Mouse (Mus musculus): Measurements from ENCODE around the gene Sec24b. TPM values are rescaled to one million over a fixed set of nuclear protein-coding genes. Genes with fewer than 3 reads are reported as not detected.

Sec24b gene
- polyA plus RNA-seq, 1 experiment, result 58.2 TPM

DNA sequence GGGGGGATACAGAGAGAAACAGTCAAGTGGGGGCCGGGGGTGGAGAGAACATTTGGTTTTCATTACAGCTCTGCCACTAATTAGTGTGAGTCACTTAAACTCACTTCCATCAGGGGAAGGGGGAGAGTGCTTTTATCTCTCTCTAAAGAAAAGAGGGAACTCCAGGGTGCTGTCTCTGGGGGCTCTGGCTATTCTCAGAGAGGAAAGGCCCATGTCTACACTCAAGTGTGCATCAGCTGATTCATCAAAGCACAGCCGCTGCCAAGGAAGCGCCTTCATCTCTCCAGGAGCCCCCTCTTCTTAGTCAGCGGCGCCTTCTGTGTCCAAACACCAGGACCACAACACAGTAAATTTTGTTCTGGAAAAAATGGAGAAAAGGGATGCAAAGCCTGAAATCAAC, 79.1 kb downstream of the Sec24b start:
- WGBS, result 90% methylated on average over 5 of the region's 5 CpGs
- Histone ChIP-seq H3K4me3 (ENCODE audit: extremely low read depth, insufficient read depth, insufficient read length) (no peak overlapping the region), H3K27me3 (ENCODE audit: control insufficient read depth, insufficient read depth, low read length) (no peaks in the 10 kb centered on the region), H3K27ac (ENCODE audit: insufficient read depth, low read length) (no peak overlapping the region), H3K36me3 (ENCODE audit: control insufficient read depth, insufficient read depth, low read length) (peaks cover 20% of the 10 kb centered on the region), H3K4me1 (ENCODE audit: control insufficient read depth, insufficient read depth, insufficient read length) (no peaks in the 10 kb centered on the region)
- DNase-seq (ENCODE audit: low read depth in 1 of 2, low spot score in 2 of 2), result no peak
- TF ChIP-seq CTCF (IDR thresholded peaks at IDR 0.05; ENCODE audit: extremely low read depth, insufficient read depth, insufficient read length, insufficient replicate concordance) (no peak), POLR2A (IDR thresholded peaks at IDR 0.05; ENCODE audit: low read depth, low read length) (no peak)

DNA sequence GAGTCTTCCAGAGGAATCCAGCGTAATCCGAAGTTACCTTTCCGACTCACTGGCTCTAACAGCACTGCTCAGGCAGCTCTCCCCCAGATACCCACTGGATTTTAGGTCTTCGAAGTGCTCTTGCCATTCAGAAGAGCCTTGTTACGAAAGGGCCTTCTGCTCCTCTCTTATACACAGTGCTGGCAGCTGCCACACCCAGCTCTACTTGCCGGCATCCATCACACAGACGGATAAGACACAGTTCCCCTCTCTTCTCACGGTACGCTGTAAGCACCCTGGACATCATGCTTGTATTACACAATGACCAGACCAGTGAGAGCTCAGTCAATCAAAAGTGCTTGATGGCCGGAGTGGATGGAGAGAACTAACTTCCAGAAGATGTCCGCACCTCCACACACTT, 79.6 kb downstream of the Sec24b start:
- Histone ChIP-seq H3K36me3 (ENCODE audit: control insufficient read depth, insufficient read depth, low read length) (peaks cover 15% of the 10 kb centered on the region), H3K4me1 (ENCODE audit: control insufficient read depth, insufficient read depth, insufficient read length) (no peaks in the 10 kb centered on the region), H3K4me3 (ENCODE audit: extremely low read depth, insufficient read depth, insufficient read length) (no peak overlapping the region), H3K27me3 (ENCODE audit: control insufficient read depth, insufficient read depth, low read length) (no peaks in the 10 kb centered on the region), H3K27ac (ENCODE audit: insufficient read depth, low read length) (no peak overlapping the region)
- TF ChIP-seq POLR2A (IDR thresholded peaks at IDR 0.05; ENCODE audit: low read depth, low read length) (no peak), CTCF (IDR thresholded peaks at IDR 0.05; ENCODE audit: extremely low read depth, insufficient read depth, insufficient read length, insufficient replicate concordance) (no peak)
- 92% methylated on average over 11 of the region's 11 CpGs for WGBS
- DNase-seq (ENCODE audit: low read depth in 1 of 2, low spot score in 2 of 2), result no peak

DNA sequence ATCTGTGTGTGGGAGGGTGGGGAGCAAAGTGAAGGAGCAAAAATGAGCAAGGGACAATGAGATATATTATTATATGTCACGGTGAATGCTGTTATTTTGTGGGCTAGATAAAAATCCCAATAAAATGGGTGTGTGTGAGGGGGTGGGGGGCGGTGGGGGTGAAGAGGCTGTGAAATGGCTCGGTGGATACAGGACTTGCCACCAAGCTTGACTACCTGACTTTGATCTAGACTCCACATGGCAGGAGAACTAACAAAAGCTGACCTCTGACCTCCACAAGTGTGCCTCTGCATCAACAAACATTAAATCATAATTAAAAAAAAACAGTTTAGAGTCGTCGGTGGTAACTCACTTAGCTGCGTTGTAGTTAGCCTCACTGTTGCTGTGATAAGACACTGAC, 81.8 kb downstream of the Sec24b start:
- peaks cover 10% of the 10 kb centered on the region for H3K36me3 ChIP-seq (ENCODE audit: control insufficient read depth, insufficient read depth, low read length)

DNA sequence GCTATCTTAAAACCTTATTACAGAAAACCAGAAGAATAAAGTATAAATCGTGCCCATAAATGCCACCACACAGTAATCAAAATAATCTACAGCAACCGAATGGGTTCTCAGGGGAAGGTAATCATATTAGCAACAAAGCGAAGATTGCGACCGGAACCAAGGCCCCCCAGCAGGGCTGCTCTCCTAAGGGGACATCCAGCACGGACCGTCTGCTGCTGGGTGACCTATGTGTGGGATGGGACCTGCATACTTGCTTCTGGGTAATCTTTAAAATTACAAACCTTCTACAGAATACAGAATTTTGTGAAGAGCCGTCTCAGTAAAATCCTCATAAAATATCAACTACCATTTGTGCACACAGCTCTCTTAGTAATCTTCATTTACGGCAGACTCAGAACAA, 82.6 kb downstream of the Sec24b start:
- H3K27ac ChIP-seq (ENCODE audit: insufficient read depth, low read length), result no peak overlapping the region
- peaks cover 9% of the 10 kb centered on the region for H3K36me3 ChIP-seq (ENCODE audit: control insufficient read depth, insufficient read depth, low read length)
- no peak for TF ChIP-seq POLR2A (IDR thresholded peaks at IDR 0.05; ENCODE audit: low read depth, low read length)
- TF ChIP-seq CTCF (IDR thresholded peaks at IDR 0.05; ENCODE audit: extremely low read depth, insufficient read depth, insufficient read length, insufficient replicate concordance), result no peak
- no peak overlapping the region for H3K4me3 ChIP-seq (ENCODE audit: extremely low read depth, insufficient read depth, insufficient read length)
- WGBS, result 92% methylated on average over 9 of the region's 9 CpGs
- H3K4me1 ChIP-seq (ENCODE audit: control insufficient read depth, insufficient read depth, insufficient read length), result no peaks in the 10 kb centered on the region
- no peaks in the 10 kb centered on the region for H3K27me3 ChIP-seq (ENCODE audit: control insufficient read depth, insufficient read depth, low read length)
- DNase-seq (ENCODE audit: low read depth in 1 of 2, low spot score in 2 of 2), result no peak

More for the DNA sequence above, 81.8 kb downstream of the Sec24b start:
- Histone ChIP-seq H3K4me1 (ENCODE audit: control insufficient read depth, insufficient read depth, insufficient read length) (no peaks in the 10 kb centered on the region), H3K27me3 (ENCODE audit: control insufficient read depth, insufficient read depth, low read length) (no peaks in the 10 kb centered on the region), H3K27ac (ENCODE audit: insufficient read depth, low read length) (no peak overlapping the region), H3K4me3 (ENCODE audit: extremely low read depth, insufficient read depth, insufficient read length) (no peak overlapping the region)
- DNase-seq (ENCODE audit: low read depth in 1 of 2, low spot score in 2 of 2), result no peak
- TF ChIP-seq CTCF (IDR thresholded peaks at IDR 0.05; ENCODE audit: extremely low read depth, insufficient read depth, insufficient read length, insufficient replicate concordance) (no peak), POLR2A (IDR thresholded peaks at IDR 0.05; ENCODE audit: low read depth, low read length) (no peak)
- 71% methylated on average over 6 of the region's 6 CpGs for WGBS

DNA sequence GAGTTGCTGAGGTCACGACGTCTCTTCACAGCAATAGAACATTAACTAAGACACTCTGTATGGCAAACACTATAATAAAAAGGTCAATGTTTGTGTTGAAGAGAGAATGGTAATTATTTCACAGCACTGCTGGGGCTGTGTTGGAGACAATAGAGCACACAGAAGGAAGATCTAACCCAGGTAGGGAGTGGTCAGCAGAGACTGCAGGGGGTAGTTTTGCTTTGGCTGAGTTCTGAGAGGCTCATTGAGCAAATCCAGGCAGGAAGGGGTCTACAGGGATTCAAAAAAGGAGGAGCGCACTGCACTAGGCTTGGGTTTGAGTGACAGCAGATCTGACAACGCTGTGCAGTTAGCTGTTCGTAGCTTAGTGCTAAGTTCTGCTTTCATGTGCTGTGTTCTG, 85.0 kb downstream of the Sec24b start:
- Histone ChIP-seq H3K36me3 (ENCODE audit: control insufficient read depth, insufficient read depth, low read length) (no peaks in the 10 kb centered on the region), H3K4me3 (ENCODE audit: extremely low read depth, insufficient read depth, insufficient read length) (no peak overlapping the region), H3K27ac (ENCODE audit: insufficient read depth, low read length) (no peak overlapping the region), H3K4me1 (ENCODE audit: control insufficient read depth, insufficient read depth, insufficient read length) (no peaks in the 10 kb centered on the region), H3K27me3 (ENCODE audit: control insufficient read depth, insufficient read depth, low read length) (no peaks in the 10 kb centered on the region)
- TF ChIP-seq POLR2A (IDR thresholded peaks at IDR 0.05; ENCODE audit: low read depth, low read length) (no peak), CTCF (IDR thresholded peaks at IDR 0.05; ENCODE audit: extremely low read depth, insufficient read depth, insufficient read length, insufficient replicate concordance) (no peak)
- DNase-seq (ENCODE audit: low read depth in 1 of 2, low spot score in 2 of 2), result no peak
- 88% methylated on average over 5 of the region's 5 CpGs for WGBS

DNA sequence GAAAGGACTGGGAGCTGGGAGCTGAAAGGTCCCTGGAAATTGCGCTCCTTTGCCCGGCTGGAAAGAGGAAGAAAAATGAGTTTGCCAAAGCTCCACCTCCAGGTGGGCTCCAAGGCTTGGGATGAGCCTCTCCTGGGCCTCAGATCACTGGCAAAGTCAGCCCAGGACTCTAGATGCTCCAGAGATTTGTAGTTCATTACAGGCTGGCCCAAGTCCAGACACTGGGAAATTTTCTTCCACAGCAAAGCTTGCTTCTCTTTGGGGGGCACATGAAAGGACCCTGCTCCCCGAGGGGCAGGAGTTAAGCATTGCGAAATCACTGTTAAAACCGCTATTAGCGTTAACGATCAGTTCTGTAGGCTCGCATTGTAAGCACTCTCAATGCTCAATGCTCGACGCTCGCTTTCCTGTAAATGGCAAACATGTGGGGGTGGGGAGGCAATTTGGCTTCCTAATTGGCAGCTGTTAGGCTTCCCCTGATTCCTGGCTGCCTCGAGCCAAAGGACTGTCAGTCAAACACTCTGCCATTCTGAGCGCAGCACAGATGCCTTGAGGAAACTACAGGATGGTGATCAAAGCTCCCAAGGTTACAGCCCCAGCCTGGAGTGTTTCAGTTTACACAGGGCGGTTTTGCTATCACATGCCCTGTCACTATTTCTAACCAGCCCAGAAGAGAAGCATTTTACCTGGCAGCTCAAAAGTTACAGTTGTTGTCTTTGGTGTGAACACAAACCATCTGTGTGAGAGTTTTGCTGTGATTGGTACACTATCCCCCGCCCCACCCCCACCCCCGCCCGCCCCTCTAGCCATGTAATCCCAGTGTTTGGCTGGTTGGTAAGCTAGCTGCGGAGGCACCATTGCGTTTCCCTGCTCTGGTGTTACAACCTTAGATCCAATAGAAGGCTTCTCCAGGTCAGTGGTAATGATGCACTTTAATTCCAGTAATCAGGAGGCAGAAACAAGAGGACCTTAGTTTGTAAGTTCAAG, 90.5 kb downstream of the Sec24b start:
- 29% methylated on average over 19 of the region's 19 CpGs for WGBS
- no peak for DNase-seq (ENCODE audit: low read depth in 1 of 2, low spot score in 2 of 2)
- Histone ChIP-seq H3K27ac (ENCODE audit: insufficient read depth, low read length) (no peak overlapping the region), H3K27me3 (ENCODE audit: control insufficient read depth, insufficient read depth, low read length) (peaks cover 9% of the 10 kb centered on the region), H3K36me3 (ENCODE audit: control insufficient read depth, insufficient read depth, low read length) (no peaks in the 10 kb centered on the region), H3K4me3 (ENCODE audit: extremely low read depth, insufficient read depth, insufficient read length) (peak overlapping the region; percentile 72; the same call in 1 of the 2 replicates), H3K4me1 (ENCODE audit: control insufficient read depth, insufficient read depth, insufficient read length) (peaks cover 11% of the 10 kb centered on the region)
- TF ChIP-seq POLR2A (IDR thresholded peaks at IDR 0.05; ENCODE audit: low read depth, low read length) (no peak), CTCF (IDR thresholded peaks at IDR 0.05; ENCODE audit: extremely low read depth, insufficient read depth, insufficient read length, insufficient replicate concordance) (no peak)

Measured in spleen, adult 2 months (tissue).